Mouse (Mus musculus) heart, adult 2 months (tissue): Measurements from ENCODE around the gene Gm21954. TPM values are rescaled to one million over a fixed set of nuclear protein-coding genes. Genes with fewer than 3 reads are reported as not detected.

Experiments used
- DNase-seq, 2 experiments: peaks; one replicate each; pipeline ENCODE4 v3.0.0; 2021
- H3K27ac ChIP-seq: fragments of 200-600 bp; 2 replicates; pipeline ENCODE4 v1.8.1; 2022
- H3K27me3 ChIP-seq: fragments of 200-500 bp; 2 replicates; pipeline ENCODE4 v1.6.1; 2012; ENCODE audit warnings: mild to moderate bottlenecking, low read length, inconsistent platforms, mixed read lengths; ENCODE audit not compliant: control insufficient read depth, insufficient read depth
- H3K36me3 ChIP-seq: fragments of 200-500 bp; 2 replicates; pipeline ENCODE4 v1.6.1; 2012; ENCODE audit warnings: low read length, inconsistent platforms; ENCODE audit not compliant: control insufficient read depth, insufficient read depth
- H3K4me1 ChIP-seq: fragments of 200-500 bp; 2 replicates; pipeline ENCODE4 v1.6.1; 2011; ENCODE audit warnings: low read length; ENCODE audit not compliant: control insufficient read depth, insufficient read depth
- H3K4me3 ChIP-seq: fragments of 200-600 bp; 2 replicates; pipeline ENCODE4 v1.8.1; 2022
- H3K79me2 ChIP-seq: fragments of 200-500 bp; replicated peaks from 2 replicates; pipeline ENCODE4 v1.6.1; 2012; ENCODE audit warnings: mild to moderate bottlenecking, inconsistent platforms, low read length, moderate library complexity, mixed read lengths; ENCODE audit not compliant: control insufficient read depth, insufficient read depth
- H3K9ac ChIP-seq: fragments of 200-500 bp; 2 replicates; pipeline ENCODE4 v1.6.1; 2012; ENCODE audit warnings: low read depth, mild to moderate bottlenecking, control low read depth, inconsistent platforms, low read length, mixed read lengths
- CTCF ChIP-seq: fragments of 200-600 bp; IDR thresholded peaks from 2 replicates; pipeline ENCODE4 v1.8.1; 2022; ENCODE audit warnings: antibody characterized with exemption, mild to moderate bottlenecking, moderate library complexity
- EP300 ChIP-seq: fragments of 200-500 bp; IDR thresholded peaks from 2 replicates; pipeline ENCODE4 v1.6.1; 2011; ENCODE audit warnings: low read depth, low read length, control low read depth; ENCODE audit not compliant: insufficient read depth
- POLR2A ChIP-seq: fragments of 200-500 bp; IDR thresholded peaks from 2 replicates; pipeline ENCODE4 v1.6.1; 2011; ENCODE audit warnings: mild to moderate bottlenecking, low read depth, low read length, control low read depth; ENCODE audit not compliant: insufficient read depth
- WGBS: fragments of 180-500 bp; shearing (Covaris S2); methylation state at CpG from one replicate; pipeline ENCODE4 v1.1.7; 2018; 5-methylcytosine and 5-hydroxymethylcytosine counted together
- intact Hi-C: fragments of 180-260 bp; cut with DNase I; formaldehyde crosslinking; loops from one replicate; pipeline ENCODE4 v1.15.1; 2025
- polyA plus RNA-seq: library from polyadenylated mRNA; depleted of rRNA; stranded (reverse); fragments of >200 nt; gene quantifications from 2 replicates; pipeline ENCODE4 v1.2.3, GENCODE M21; 2012
- total RNA-seq, 2 experiments: library from RNA; stranded (reverse); gene quantifications; 2 replicates each; pipeline ENCODE4 v1.2.3; 2021

The Gm21954 gene
- total and polyA plus RNA-seq, 3 experiments, result not detected

GRCm38 (mm10) chr3:55434276-55434675 lies 37.7 kb downstream of the Gm21954 start:
- Histone ChIP-seq H3K4me3 (no peak overlapping the region), H3K27me3 (no peaks in the 10 kb centered on the region), H3K4me1 (no peaks in the 10 kb centered on the region), H3K79me2 (no peaks in the 10 kb centered on the region), H3K27ac (no peak overlapping the region), H3K9ac (no peak overlapping the region), H3K36me3 (no peaks in the 10 kb centered on the region)
- DNase-seq, result no peak
- WGBS, result 95% methylated on average over 1 of the region's 1 CpGs
- intact Hi-C loops, result no loop called here
- no peak for TF ChIP-seq EP300
- TF ChIP-seq CTCF, result no peak
- no peak for TF ChIP-seq POLR2A

- no peaks in the 10 kb centered on the region for H3K36me3 ChIP-seq
- H3K4me3 ChIP-seq, result no peak overlapping the region
- no peak overlapping the region for H3K27ac ChIP-seq
- H3K79me2 ChIP-seq, result no peaks in the 10 kb centered on the region
- no peak overlapping the region for H3K9ac ChIP-seq
- no peaks in the 10 kb centered on the region for H3K4me1 ChIP-seq
- intact Hi-C loops, result no loop called here
- no peak for TF ChIP-seq EP300
- TF ChIP-seq CTCF, result no peak
- no peak for TF ChIP-seq POLR2A
- DNase-seq, result no peak
- H3K27me3 ChIP-seq, result no peaks in the 10 kb centered on the region
- WGBS, result 89% methylated on average over 3 of the region's 3 CpGs
Measured at GRCm38 (mm10) chr3:55431223-55431622, 40.8 kb downstream of the Gm21954 start.

GRCm38 (mm10) chr3:55430022-55430549 lies 41.9 kb downstream of the Gm21954 start:
- TF ChIP-seq POLR2A, result no peak
- no peak for TF ChIP-seq CTCF
- TF ChIP-seq EP300, result no peak
- Histone ChIP-seq H3K36me3 (no peaks in the 10 kb centered on the region), H3K4me1 (no peaks in the 10 kb centered on the region), H3K79me2 (no peaks in the 10 kb centered on the region), H3K27ac (no peak overlapping the region), H3K9ac (no peak overlapping the region), H3K4me3 (no peak overlapping the region), H3K27me3 (no peaks in the 10 kb centered on the region)
- DNase-seq, result no peak
- intact Hi-C loops, result no loop called here
- WGBS, result 58% methylated on average over 2 of the region's 2 CpGs

GRCm38 (mm10) chr3:55423640-55424397 lies 48.2 kb downstream of the Gm21954 start:
- WGBS, result 36% methylated on average over 11 of the region's 11 CpGs
- DNase-seq, result no peak
- Histone ChIP-seq H3K27me3 (no peaks in the 10 kb centered on the region), H3K4me1 (no peaks in the 10 kb centered on the region), H3K4me3 (no peak overlapping the region), H3K9ac (no peak overlapping the region), H3K79me2 (no peaks in the 10 kb centered on the region), H3K27ac (no peak overlapping the region), H3K36me3 (no peaks in the 10 kb centered on the region)
- intact Hi-C loops, result no loop called here
- TF ChIP-seq EP300 (no peak), POLR2A (no peak), CTCF (no peak)

GRCm38 (mm10) chr3:55420436-55421083 lies 51.5 kb downstream of the Gm21954 start:
- Histone ChIP-seq H3K4me3 (no peak overlapping the region), H3K27me3 (no peaks in the 10 kb centered on the region), H3K27ac (no peak overlapping the region), H3K9ac (no peak overlapping the region), H3K36me3 (no peaks in the 10 kb centered on the region), H3K4me1 (no peaks in the 10 kb centered on the region), H3K79me2 (no peaks in the 10 kb centered on the region)
- WGBS, result 66% methylated on average over 8 of the region's 8 CpGs
- TF ChIP-seq POLR2A, result no peak
- TF ChIP-seq CTCF, result no peak
- TF ChIP-seq EP300, result no peak
- intact Hi-C loops, result no loop called here
- no peak for DNase-seq

- Histone ChIP-seq H3K79me2 (no peaks in the 10 kb centered on the region), H3K36me3 (no peaks in the 10 kb centered on the region), H3K27me3 (no peaks in the 10 kb centered on the region), H3K9ac (no peak overlapping the region), H3K4me3 (no peak overlapping the region), H3K4me1 (no peaks in the 10 kb centered on the region), H3K27ac (no peak overlapping the region)
- WGBS, result 43% methylated on average over 3 of the region's 3 CpGs
- intact Hi-C loops, result no loop called here
- no peak for TF ChIP-seq POLR2A
- no peak for TF ChIP-seq CTCF
- TF ChIP-seq EP300, result no peak
- DNase-seq, result no peak
Measured at GRCm38 (mm10) chr3:55419334-55419733, 52.7 kb downstream of the Gm21954 start.
